Mouse (Mus musculus): ENCODE results near the gene Rab7. TPM values are rescaled to one million over a fixed set of nuclear protein-coding genes. Genes with fewer than 3 reads are reported as not detected.

Gene Rab7
- total and polyA plus RNA-seq, 3 experiments: 58.6 to 361 (median 68.9) TPM

GRCm38 (mm10) chr6:88084278-88085151 lies 39.4 kb upstream of the Rab7 start, which contains the start of gene Rpn1:
Gene Rpn1, plus strand, starts transcription at chr6:88084482.
- H3K27ac ChIP-seq (ENCODE audit: insufficient read depth, low read depth): peak within 1 kb of the TSS; percentile 15; the same call in 1 of the 2 replicates
- in situ Hi-C loops (cut with MboI; ENCODE audit: low pct_ligation_motif_present, low pct_unique_long_range_greater_than_20kb, low sequenced_read_pairs): loop anchor here (25.0 kb wide), 1 partner anchor 172 kb away; the partner anchor contains the start of gene Hmces
- peak; percentile 90 for DNase-seq (ENCODE audit: extremely low read depth)
- peaks cover 43% of the 10 kb centered on the region for H3K79me2 ChIP-seq (replicated peaks; ENCODE audit: control insufficient read depth, extremely low read depth, insufficient read depth, poor library complexity, severe bottlenecking)
- H3K9me3 ChIP-seq (replicated peaks; ENCODE audit: low read length): no peaks in the 10 kb centered on the region
- peak within 1 kb of the TSS; percentile 72 for H3K9ac ChIP-seq (ENCODE audit: insufficient read depth, low read depth)
- peaks cover 5 to 28% of the 10 kb centered on the region in 2 experiments for H3K36me3 ChIP-seq (replicated peaks in 1 of 2; ENCODE audit: control insufficient read depth in 1 of 2, insufficient read depth in 1 of 2, low read length in 1 of 2)
- peak; percentile 87 for TF ChIP-seq POLR2A (IDR thresholded peaks at IDR 0.05; ENCODE audit: low read depth, low read length)
- no peak for TF ChIP-seq KAT2A (IDR thresholded peaks at IDR 0.05; ENCODE audit: insufficient replicate concordance, low read length)
- 0 out of 2 replicates have a peak, but pooled peaks have one; percentile 6 for TF ChIP-seq NRF1 (IDR thresholded peaks at IDR 0.05; ENCODE audit: low read depth, low read length)
- no peak for TF ChIP-seq BHLHE40 (IDR thresholded peaks at IDR 0.05; ENCODE audit: low read depth, low read length)
- TF ChIP-seq JUND (conservative IDR thresholded peaks at IDR 0.05; ENCODE audit: low read depth, low read length): 0 out of 2 replicates have a peak, but pooled peaks have one; percentile 1
- TF ChIP-seq IRF4 (IDR thresholded peaks at IDR 0.05; ENCODE audit: low read depth, low read length): no peak
- peak; percentile 37; the same call in 1 of the 2 replicates for TF ChIP-seq ELF1 (IDR thresholded peaks at IDR 0.05; ENCODE audit: low read depth, low read length)
- no peak for TF ChIP-seq ZNF384 (IDR thresholded peaks at IDR 0.05; ENCODE audit: low read depth, low read length)
- peak; percentile 66 for TF ChIP-seq TCF12 (IDR thresholded peaks at IDR 0.05; ENCODE audit: low read depth, low read length)
- 0 out of 2 replicates have a peak, but pooled peaks have one; percentile 49 for TF ChIP-seq ZMIZ1 (IDR thresholded peaks at IDR 0.05; ENCODE audit: low read depth, low read length)
- no peak for TF ChIP-seq CTCF (conservative IDR thresholded peaks at IDR 0.05 in 1 of 2, IDR thresholded peaks at IDR 0.05 in 1 of 2; ENCODE audit: low read depth in 2 of 2, low read length in 2 of 2)
- peak; percentile 72; the same call in 1 of the 2 replicates for TF ChIP-seq POLR2AphosphoS2 (IDR thresholded peaks at IDR 0.05; ENCODE audit: low read depth, low read length)
- no peak for TF ChIP-seq EP300 (IDR thresholded peaks at IDR 0.05; ENCODE audit: low read length)
- TF ChIP-seq TBP (conservative IDR thresholded peaks at IDR 0.05; ENCODE audit: low read depth, low read length): 0 out of 2 replicates have a peak, but pooled peaks have one; percentile 56
- peak; percentile 77 for TF ChIP-seq HCFC1 (IDR thresholded peaks at IDR 0.05; ENCODE audit: low read depth, low read length)
- TF ChIP-seq NELFE (IDR thresholded peaks at IDR 0.05; ENCODE audit: low read depth, low read length): peak; percentile 53; the same call in 1 of the 2 replicates
- TF ChIP-seq MXI1 (IDR thresholded peaks at IDR 0.05; ENCODE audit: low read depth, low read length): peak; percentile 95
- TF ChIP-seq SIN3A (IDR thresholded peaks at IDR 0.05; ENCODE audit: low read length): peak; percentile 47; the same call in 1 of the 2 replicates
- peak; percentile 88 for TF ChIP-seq MAX (IDR thresholded peaks at IDR 0.05; ENCODE audit: low read length)
- peak; percentile 90 for TF ChIP-seq MYC (IDR thresholded peaks at IDR 0.05; ENCODE audit: low read depth, low read length)
- H3K27me3 ChIP-seq (replicated peaks): peaks cover 8% of the 10 kb centered on the region
- H3K4me1 ChIP-seq (ENCODE audit: control insufficient read depth in 1 of 2, insufficient read depth in 2 of 2): peaks cover 11 to 31% of the 10 kb centered on the region in 2 experiments
- H3K4me2 ChIP-seq (ENCODE audit: insufficient read depth, low read depth, poor library complexity, severe bottlenecking): peak within 1 kb of the TSS; percentile 93
- peak within 1 kb of the TSS; percentile 88 to 99 (median 96) for H3K4me3 ChIP-seq (replicated peaks in 1 of 3; ENCODE audit: low read depth in 2 of 3, low read length in 2 of 3, poor library complexity in 1 of 3)
- dilution Hi-C loops (cut with MboI; ENCODE audit: extremely low pct_ligation_motif_present, extremely low pct_unique_long_range_greater_than_20kb, low sequenced_read_pairs): no loop called here
